Mouse (Mus musculus) thymus, postnatal 36 days (tissue): ENCODE results near the gene Ddx59.

Source experiments
- DNase-seq, 2 experiments: peaks; one replicate each; pipeline ENCODE4 v3.0.0; 2022; ENCODE audit warnings: mixed read lengths in 2 of 2

The Ddx59 gene

DNA sequence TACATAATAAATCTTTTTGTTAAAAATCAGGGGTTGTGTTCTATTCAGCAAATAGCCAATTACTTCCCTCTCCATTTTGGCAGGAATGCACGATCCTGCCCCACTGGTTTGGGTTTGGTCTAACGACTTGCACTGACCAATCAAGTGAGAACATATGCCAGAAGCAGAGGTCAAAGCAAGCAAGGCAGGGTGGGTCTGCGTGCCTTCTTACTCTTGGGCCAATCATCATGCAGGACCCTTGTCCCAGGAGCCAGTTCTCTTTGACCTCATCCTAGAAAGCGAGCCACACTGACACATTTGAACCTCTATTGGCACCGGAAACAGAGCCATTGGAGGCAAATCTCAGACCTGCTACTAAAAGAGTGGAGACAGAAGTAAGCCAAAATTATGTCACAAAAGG is 35.1 kb downstream of the Ddx59 start:
- no peak for DNase-seq

- DNase-seq, result no peak
Measured at GRCm38 (mm10) chr1:136452421-136452820, 37.4 kb downstream of the Ddx59 start.

GRCm38 (mm10) chr1:136455756-136456585 is 40.9 kb downstream of the Ddx59 start:
- no peak for DNase-seq

- no peak for DNase-seq
Measured at GRCm38 (mm10) chr1:136456741-136457140, 41.7 kb downstream of the Ddx59 start.

GRCm38 (mm10) chr1:136457403-136457802 is 42.3 kb downstream of the Ddx59 start:
- DNase-seq, result no peak

GRCm38 (mm10) chr1:136458691-136459245 is 43.7 kb downstream of the Ddx59 start:
- no peak for DNase-seq

GRCm38 (mm10) chr1:136462443-136462842 is 47.4 kb downstream of the Ddx59 start:
- no peak for DNase-seq

DNA sequence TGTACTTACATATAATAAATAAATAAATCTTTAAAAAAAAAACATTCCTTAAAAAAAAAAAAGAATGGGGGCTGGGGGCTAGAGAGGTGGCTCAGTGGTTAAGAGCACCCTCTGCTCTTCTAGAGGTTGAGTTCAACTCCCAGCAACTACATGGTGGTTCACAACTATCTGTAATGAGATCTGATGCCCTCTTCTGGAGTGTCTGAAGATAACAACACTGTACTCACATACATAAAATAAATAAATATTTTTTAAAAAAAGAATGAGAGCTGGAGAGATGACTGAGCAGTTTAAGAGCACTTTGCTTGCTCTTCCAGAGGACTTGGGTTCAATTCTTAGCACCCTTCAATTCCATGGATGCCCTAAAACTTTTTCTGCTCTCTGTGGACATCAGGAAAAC is 50.1 kb downstream of the Ddx59 start:
- no peak for DNase-seq

DNA sequence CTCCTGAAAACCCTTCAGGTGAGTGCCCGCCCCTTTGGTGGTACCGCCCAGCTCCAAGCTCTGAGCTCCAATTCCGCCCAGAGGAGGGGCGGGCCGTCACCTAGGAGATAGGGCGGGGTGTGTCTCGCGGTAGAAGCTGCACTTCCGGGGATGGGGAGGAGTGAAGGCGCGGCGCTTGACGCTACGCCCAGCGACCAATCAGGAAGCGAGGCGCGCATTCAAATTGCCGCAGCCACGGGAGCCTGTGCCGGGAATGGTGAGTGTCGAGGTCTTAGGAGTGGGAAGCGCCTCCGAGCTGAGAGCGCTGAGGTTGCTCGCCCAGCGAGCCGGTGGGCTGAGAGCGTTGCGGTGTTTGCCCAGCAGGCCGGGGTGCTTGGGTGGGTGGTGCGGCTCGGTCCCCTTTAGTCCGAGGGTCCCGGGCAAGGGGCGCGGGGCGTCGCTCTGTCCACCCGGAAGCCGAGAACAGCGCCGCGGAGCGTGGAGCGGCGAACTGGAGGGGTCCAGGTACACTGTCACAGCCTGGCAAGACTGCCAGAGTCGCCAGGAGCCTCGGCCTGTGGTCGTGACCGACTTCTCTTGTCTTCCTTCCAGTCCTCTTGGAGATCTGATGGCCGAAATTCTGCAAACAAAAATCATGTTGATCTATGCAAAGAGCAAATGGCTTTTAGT is 51.2 kb downstream of the Ddx59 start, which contains the start of gene Kif14:
Kif14 (plus strand) TSS at position 201 of the 669 bp plus-strand sequence.
- DNase-seq, result peak; percentile 93 to 97

DNA sequence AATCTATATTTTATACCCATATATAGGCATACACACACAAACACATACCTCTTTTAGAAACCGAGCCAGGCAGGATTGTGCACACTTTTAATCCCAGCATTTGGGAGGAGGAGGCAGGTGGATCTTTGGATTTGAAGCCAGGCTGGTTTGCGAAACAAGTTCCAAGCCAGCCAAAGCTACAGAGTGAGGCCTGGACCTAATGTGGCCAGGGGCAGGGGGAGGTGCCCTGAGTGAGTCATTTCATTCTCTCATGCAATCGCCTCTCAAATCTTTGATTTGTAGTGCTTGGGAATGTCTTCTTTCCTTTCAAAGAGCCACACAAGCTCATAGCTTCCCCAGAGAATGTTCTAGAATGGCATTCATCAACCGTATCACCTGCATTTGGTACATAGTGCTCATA is 54.3 kb downstream of the Ddx59 start:
- no peak for DNase-seq

DNA sequence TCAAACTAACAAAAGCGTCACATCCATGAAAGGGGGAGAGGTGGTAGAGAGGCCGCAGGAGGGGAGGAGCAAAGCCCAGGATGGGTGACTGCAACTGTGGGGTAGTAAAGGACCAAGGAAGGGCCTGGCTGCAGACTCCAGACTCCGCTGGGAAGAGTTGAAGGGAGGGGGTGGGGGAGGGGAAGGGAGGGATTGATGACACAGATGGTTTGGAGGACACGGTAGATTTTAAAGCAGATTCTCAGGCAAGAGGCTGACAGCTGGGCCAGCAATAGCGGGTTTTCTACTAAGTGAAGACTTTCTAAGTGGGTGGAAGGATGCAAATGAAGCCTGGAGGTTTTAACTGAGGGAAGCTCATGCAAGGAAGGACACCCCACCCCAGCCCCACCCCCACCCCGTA is 55.4 kb downstream of the Ddx59 start:
- no peak for DNase-seq
